12 mouse cellular contexts compared by ENCODE assay signal in genomic region chr4:88523241-88523640, GRCm38 (mm10). TPM values are rescaled to one million over a fixed set of nuclear protein-coding genes. Genes with fewer than 3 reads are reported as not detected.
DNase-seq lines count a peak whose midpoint lies in the region; ATAC-seq and TF ChIP-seq lines count a peak whose summit lies in the region.
"Had no signal": no experiment of that assay in that cellular context is flagged by ENCODE, and none has a peak within 500 bp of the region (broad histone marks: within the 10 kb centered on the region; RNA-seq: fewer than 3 reads in every experiment).

No protein-coding gene starts in this region.

- peak; percentile 61 for TF ChIP-seq CTCF in gastrocnemius, adult 2 months (IDR thresholded peaks at IDR 0.05)

- no peak overlapping the region for H3K4me2 ChIP-seq in midbrain, embryonic 14.5 days (ENCODE audit: low read length)
- no peak overlapping the region for H3K4me2 ChIP-seq in midbrain, embryonic 15.5 days
- H3K4me2 ChIP-seq: hindbrain, embryonic 13.5 days; limb, embryonic 12.5 days had no signal

- no peaks in the 10 kb centered on the region for H3K9me3 ChIP-seq in midbrain, embryonic 14.5 days (ENCODE audit: control insufficient read depth, low read length)
- H3K9me3 ChIP-seq in midbrain, embryonic 15.5 days = no peaks in the 10 kb centered on the region
- H3K9me3 ChIP-seq: G1E; hindbrain, embryonic 13.5 days; limb, embryonic 12.5 days had no signal

- H3K4me3 ChIP-seq in gastrocnemius, adult 2 months = no peak overlapping the region
- H3K4me3 ChIP-seq in midbrain, embryonic 14.5 days (replicated peaks; ENCODE audit: low read depth, low read length) = no peak overlapping the region
- H3K4me3 ChIP-seq in midbrain, embryonic 15.5 days = no peak overlapping the region
- H3K4me3 ChIP-seq: hindbrain, embryonic 13.5 days; limb, embryonic 12.5 days had no signal

- no peak for ATAC-seq in midbrain, embryonic 14.5 days (ENCODE audit: low FRiP score, low TSS enrichment)
- no peak for ATAC-seq in midbrain, embryonic 15.5 days (replicated peaks)
- ATAC-seq in granulocyte monocyte progenitor cell, adult 5-6 weeks (replicated peaks; ENCODE audit: poor library complexity, severe bottlenecking) = peak; percentile 34; the same call in 1 of the 2 replicates
- ATAC-seq in inflammation-experienced regulatory T-cells, adult 6 months = no peak

- H3K27ac ChIP-seq in gastrocnemius, adult 2 months = no peak overlapping the region
- no peak overlapping the region for H3K27ac ChIP-seq in midbrain, embryonic 14.5 days (replicated peaks; ENCODE audit: low read depth, low read length)
- no peak overlapping the region for H3K27ac ChIP-seq in midbrain, embryonic 15.5 days
- H3K27ac ChIP-seq: hindbrain, embryonic 13.5 days; limb, embryonic 12.5 days had no signal

- no peaks in the 10 kb centered on the region for H3K36me3 ChIP-seq in midbrain, embryonic 14.5 days (ENCODE audit: control insufficient read depth, insufficient read depth, low read length)
- H3K36me3 ChIP-seq in midbrain, embryonic 15.5 days (replicated peaks) = no peaks in the 10 kb centered on the region
- H3K36me3 ChIP-seq: G1E; hindbrain, embryonic 13.5 days; limb, embryonic 12.5 days had no signal

- H3K9ac ChIP-seq in midbrain, embryonic 14.5 days (replicated peaks; ENCODE audit: low read length) = no peak overlapping the region
- no peak overlapping the region for H3K9ac ChIP-seq in midbrain, embryonic 15.5 days
- H3K9ac ChIP-seq: hindbrain, embryonic 13.5 days; limb, embryonic 12.5 days had no signal

- H3K4me1 ChIP-seq in midbrain, embryonic 14.5 days (ENCODE audit: control insufficient read depth, insufficient read depth, low read length) = no peaks in the 10 kb centered on the region
- no peaks in the 10 kb centered on the region for H3K4me1 ChIP-seq in midbrain, embryonic 15.5 days
- H3K4me1 ChIP-seq: hindbrain, embryonic 13.5 days; limb, embryonic 12.5 days had no signal

- intact Hi-C loops in gastrocnemius, adult 2 months (cut with DNase I) = no loop called here

- no peak for DNase-seq in gastrocnemius, adult 2 months
- no peak for DNase-seq in gastrocnemius, postnatal 4 days (ENCODE audit: low spot score in 2 of 2)
- peak; percentile 12 for DNase-seq in midbrain, embryonic 14.5 days
- DNase-seq in retina, embryonic 14.5 days (ENCODE audit: low spot score) = peak; percentile 38
- DNase-seq in frontal cortex, postnatal 10 days (ENCODE audit: low spot score in 2 of 2) = no peak

- no peaks in the 10 kb centered on the region for H3K27me3 ChIP-seq in midbrain, embryonic 14.5 days (ENCODE audit: control insufficient read depth, insufficient read depth, low read length)
- H3K27me3 ChIP-seq in midbrain, embryonic 15.5 days (replicated peaks) = no peaks in the 10 kb centered on the region
- H3K27me3 ChIP-seq: hindbrain, embryonic 13.5 days; limb, embryonic 12.5 days had no signal

RNA-seq across cellular contexts. Expression of gene Ifnb1, which starts 0.7 kb away (rescaled TPM):
- not detected for total RNA-seq in gastrocnemius, adult 2 months (2021)
- not detected for total RNA-seq in gastrocnemius, postnatal 4 days (2021)
- not detected in 2 replicates for polyA plus RNA-seq in midbrain, embryonic 14.5 days (2014; fragmentation: Nextera tagmentation; extraction: Ambion mirVana)
- not detected in 2 replicates for polyA plus RNA-seq in midbrain, embryonic 15.5 days (2015; fragmentation: Nextera tagmentation; extraction: Ambion mirVana)
- not detected in 2 replicates for total RNA-seq in granulocyte monocyte progenitor cell, adult 5-6 weeks (2014; fragmentation: Nextera tagmentation)
- not detected in 2 replicates for total RNA-seq in granulocyte monocyte progenitor cell, adult 5-6 weeks (2017)
- not detected for polyA plus RNA-seq in inflammation-experienced regulatory T-cells, adult 6 months (2017; shearing (Covaris generic))
- total RNA-seq: G1E had no signal
- polyA plus RNA-seq: G1E; hindbrain, embryonic 13.5 days; limb, embryonic 12.5 days; stomach, embryonic 16.5 days had no signal

RNA-seq across cellular contexts. Expression of gene Ifna15, which starts 34.8 kb away (rescaled TPM):
- total RNA-seq in gastrocnemius, adult 2 months (2021) = not detected
- not detected for total RNA-seq in gastrocnemius, postnatal 4 days (2021)
- not detected in 2 replicates for polyA plus RNA-seq in midbrain, embryonic 14.5 days (2014; fragmentation: Nextera tagmentation; extraction: Ambion mirVana)
- not detected in 2 replicates for polyA plus RNA-seq in midbrain, embryonic 15.5 days (2015; fragmentation: Nextera tagmentation; extraction: Ambion mirVana)
- total RNA-seq in granulocyte monocyte progenitor cell, adult 5-6 weeks (2014; fragmentation: Nextera tagmentation) = not detected in 2 replicates
- total RNA-seq in granulocyte monocyte progenitor cell, adult 5-6 weeks (2017) = not detected in 2 replicates
- not detected for polyA plus RNA-seq in inflammation-experienced regulatory T-cells, adult 6 months (2017; shearing (Covaris generic))
- total RNA-seq: G1E had no signal
- polyA plus RNA-seq: G1E; hindbrain, embryonic 13.5 days; limb, embryonic 12.5 days; stomach, embryonic 16.5 days had no signal

RNA-seq across cellular contexts. Expression of gene Ifna14, which starts 48.4 kb away (rescaled TPM):
- total RNA-seq in gastrocnemius, adult 2 months (2021) = not detected
- total RNA-seq in gastrocnemius, postnatal 4 days (2021) = not detected
- not detected in 2 replicates for polyA plus RNA-seq in midbrain, embryonic 14.5 days (2014; fragmentation: Nextera tagmentation; extraction: Ambion mirVana)
- not detected in 2 replicates for polyA plus RNA-seq in midbrain, embryonic 15.5 days (2015; fragmentation: Nextera tagmentation; extraction: Ambion mirVana)
- total RNA-seq in granulocyte monocyte progenitor cell, adult 5-6 weeks (2014; fragmentation: Nextera tagmentation) = not detected in 2 replicates
- total RNA-seq in granulocyte monocyte progenitor cell, adult 5-6 weeks (2017) = not detected in 2 replicates
- polyA plus RNA-seq in inflammation-experienced regulatory T-cells, adult 6 months (2017; shearing (Covaris generic)) = not detected
- polyA plus RNA-seq: G1E; hindbrain, embryonic 13.5 days; limb, embryonic 12.5 days; stomach, embryonic 16.5 days had no signal

Comparison
In these comparisons a context has a peak if more than half of its experiments do, and no peak if none do; other contexts are left out.
1. DNase-seq: peak in midbrain, embryonic 14.5 days (single experiment) and retina, embryonic 14.5 days (single experiment); none in gastrocnemius, adult 2 months (single experiment), gastrocnemius, postnatal 4 days (0 of 2) and frontal cortex, postnatal 10 days (0 of 2).